ENCODE assay signal across 9 mouse cellular contexts in the genomic region with DNA sequence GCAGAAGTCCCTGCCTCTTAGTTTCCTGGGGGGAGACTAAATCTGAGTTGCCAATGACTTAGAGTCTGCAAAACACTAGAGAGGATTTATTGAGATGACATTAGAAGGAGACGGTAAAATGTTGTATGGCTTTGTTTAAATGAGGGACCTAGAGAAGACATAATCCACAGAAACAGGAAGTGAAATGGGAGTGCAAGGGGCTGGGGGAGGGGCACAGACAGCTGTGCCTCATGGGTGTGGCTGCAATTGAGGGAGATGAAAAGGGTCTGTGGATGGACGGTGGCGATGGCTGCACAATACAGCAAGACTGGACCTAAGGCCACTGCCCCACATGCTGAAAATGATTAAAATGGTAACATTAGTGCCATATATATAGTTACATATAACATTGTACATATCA. TPM values are rescaled to one million over a fixed set of nuclear protein-coding genes. Genes with fewer than 3 reads are reported as not detected.
DNase-seq lines count a peak whose midpoint lies in the region; ATAC-seq and TF ChIP-seq lines count a peak whose summit lies in the region.
"Had no signal": no experiment of that assay in that cellular context is flagged by ENCODE, and none has a peak within 500 bp of the region (broad histone marks: within the 10 kb centered on the region; RNA-seq: fewer than 3 reads in every experiment).

No protein-coding gene starts in this region.

- peak overlapping the region; percentile 41 for H3K9ac ChIP-seq in liver, postnatal 0 days (replicated peaks)
- H3K9ac ChIP-seq in stomach, embryonic 16.5 days (ENCODE audit: low read length) = no peak overlapping the region

- WGBS in liver, postnatal 0 days (ENCODE audit: insufficient replicate concordance) = 23% methylated on average over 3 of the region's 3 CpGs
- 27% methylated on average over 3 of the region's 3 CpGs for WGBS in stomach, embryonic 16.5 days

- H3K4me1 ChIP-seq in liver, postnatal 0 days (ENCODE audit: insufficient read depth) = peaks cover 51% of the 10 kb centered on the region
- peaks cover 33% of the 10 kb centered on the region for H3K4me1 ChIP-seq in stomach, embryonic 16.5 days (ENCODE audit: control insufficient read depth, insufficient read depth, low read length)

- H3K4me2 ChIP-seq in liver, postnatal 0 days (ENCODE audit: low read depth, low read length) = peak overlapping the region; percentile 59
- no peak overlapping the region for H3K4me2 ChIP-seq in stomach, embryonic 16.5 days (ENCODE audit: low read depth, low read length)

- no peak for TF ChIP-seq CTCF in gastrocnemius, adult 2 months (IDR thresholded peaks at IDR 0.05)
- no peak for TF ChIP-seq CTCF in liver, postnatal 0 days (IDR thresholded peaks at IDR 0.05; ENCODE audit: low read depth)

- H3K9me3 ChIP-seq in liver, postnatal 0 days (ENCODE audit: low read length) = no peaks in the 10 kb centered on the region
- H3K9me3 ChIP-seq in stomach, embryonic 16.5 days (replicated peaks; ENCODE audit: control insufficient read depth, low read length) = no peaks in the 10 kb centered on the region

- ATAC-seq in liver, postnatal 0 days = no peak
- ATAC-seq in stomach, embryonic 16.5 days (ENCODE audit: insufficient read depth, low FRiP score) = no peak
- ATAC-seq in frontal cortex, adult (ENCODE audit: low TSS enrichment) = no peak

- intact Hi-C loops in gastrocnemius, adult 2 months (cut with DNase I) = no loop called here
- intact Hi-C loops in gastrocnemius, postnatal 14 days (cut with DNase I; ENCODE audit: low total_unique reads) = no loop called here
- intact Hi-C loops in heart, postnatal 25 days (cut with DNase I) = no loop called here

- no peak overlapping the region for H3K4me3 ChIP-seq in gastrocnemius, adult 2 months
- no peak overlapping the region for H3K4me3 ChIP-seq in liver, postnatal 0 days (ENCODE audit: low read depth, low read length)
- H3K4me3 ChIP-seq in stomach, embryonic 16.5 days (replicated peaks; ENCODE audit: low read length) = no peak overlapping the region

- no peaks in the 10 kb centered on the region for H3K27me3 ChIP-seq in liver, postnatal 0 days (ENCODE audit: insufficient read depth, low read length)
- H3K27me3 ChIP-seq in stomach, embryonic 16.5 days (ENCODE audit: control insufficient read depth, insufficient read depth, low read length) = no peaks in the 10 kb centered on the region

- H3K36me3 ChIP-seq in liver, postnatal 0 days (replicated peaks; ENCODE audit: insufficient read depth, low read length) = no peaks in the 10 kb centered on the region
- H3K36me3 ChIP-seq in stomach, embryonic 16.5 days (ENCODE audit: control insufficient read depth, insufficient read depth, low read length) = 0 out of 2 replicates have a peak, but pooled peaks cover 4% of the 10 kb centered on the region

- H3K27ac ChIP-seq in gastrocnemius, adult 2 months = 0 out of 2 replicates have a peak overlapping the region, but pooled peaks have one; percentile 16
- peak overlapping the region; percentile 99 for H3K27ac ChIP-seq in liver, postnatal 0 days (ENCODE audit: low read depth)
- peak overlapping the region; percentile 36 for H3K27ac ChIP-seq in stomach, embryonic 16.5 days (ENCODE audit: low read length)

- DNase-seq in gastrocnemius, adult 2 months = no peak
- no peak for DNase-seq in gastrocnemius, postnatal 14 days
- peak; percentile 65 for DNase-seq in MEL-GATA-1-ER (ENCODE audit: extremely low read depth, low read depth)
- peak; percentile 67 for DNase-seq in liver, postnatal 0 days
- no peak for DNase-seq in urinary bladder, adult 18-20 months (ENCODE audit: low spot score in 2 of 2)
- no peak for DNase-seq in heart, postnatal 25 days (ENCODE audit: low spot score)
- DNase-seq: heart, postnatal 10 days had no signal

- no peak for TF ChIP-seq EP300 in liver, postnatal 0 days (IDR thresholded peaks at IDR 0.05; ENCODE audit: low read depth)

RNA-seq across cellular contexts. Expression of a gene that starts 56.7 kb away (rescaled TPM):
- total RNA-seq in gastrocnemius, adult 2 months (2021) = 1 to 10 TPM; 5.7 to 9.6 TPM
- 10 to 100 TPM; 10.4 to 11.9 TPM for total RNA-seq in gastrocnemius, postnatal 14 days (2021)
- polyA plus RNA-seq in liver, postnatal 0 days (2015; fragmentation: Nextera tagmentation; extraction: Ambion mirVana) = 37.4 and 45.7 TPM in 2 replicates
- 15.2 and 17.4 TPM in 2 replicates for polyA plus RNA-seq in stomach, embryonic 16.5 days (2015; fragmentation: Nextera tagmentation; extraction: Ambion mirVana)
- 10 to 100 TPM; 21.8 to 22.0 TPM for total RNA-seq in heart, postnatal 25 days (2021)

Comparison
In these comparisons a context has a peak if more than half of its experiments do, and no peak if none do; other contexts are left out.
1. DNase-seq: peak in MEL-GATA-1-ER (single experiment) and liver, postnatal 0 days (single experiment); none in gastrocnemius, adult 2 months (single experiment), gastrocnemius, postnatal 14 days (single experiment), urinary bladder, adult 18-20 months (0 of 2) and heart, postnatal 25 days (single experiment).
2. H3K27ac ChIP-seq: peak in every context shown above with its lines; median percentile 99 in liver, postnatal 0 days; 36 in stomach, embryonic 16.5 days; 16 in gastrocnemius, adult 2 months.